Mouse (Mus musculus): Measurements from ENCODE around the gene Pcna. TPM values are rescaled to one million over a fixed set of nuclear protein-coding genes. Genes with fewer than 3 reads are reported as not detected.

Pcna gene
- 202 TPM for polyA plus RNA-seq (2017; shearing (Covaris generic))

GRCm38 (mm10) chr2:132252542-132253528, at the start of gene Pcna:
Pcna (minus strand) TSS chr2:132253314.

GRCm38 (mm10) chr2:132262879-132263398, 9.8 kb upstream of the Pcna start, which contains the start of gene Cds2:
Cds2 (plus strand) TSS chr2:132263148.

GRCm38 (mm10) chr2:132247539-132248313, 5.4 kb downstream of the Pcna start, which contains the start of gene Tmem230:
Tmem230 (minus strand) TSS chr2:132247807.

Other genes with a start within 250 kb of the Pcna start
- 88.1 TPM for gene Rassf2, start 223.1 kb downstream of the Pcna start, polyA plus RNA-seq (2017; shearing (Covaris generic))
- 35.4 TPM for gene Slc23a2, start 108.2 kb downstream of the Pcna start, polyA plus RNA-seq (2017; shearing (Covaris generic))
- 29.4 TPM for gene Tmem230, start 5.5 kb downstream of the Pcna start, polyA plus RNA-seq (2017; shearing (Covaris generic))
- 71.3 TPM for gene Cds2, start 9.8 kb upstream of the Pcna start, polyA plus RNA-seq (2017; shearing (Covaris generic))
- gene Prokr2, start 132.1 kb upstream of the Pcna start, polyA plus RNA-seq (2017; shearing (Covaris generic)): 0.15 TPM